Mouse (Mus musculus): ENCODE results near the gene Bpifb4. TPM values are rescaled to one million over a fixed set of nuclear protein-coding genes. Genes with fewer than 3 reads are reported as not detected.

Bpifb4 gene
- polyA plus RNA-seq, 1 experiment from 2014 or later = not detected

DNA sequence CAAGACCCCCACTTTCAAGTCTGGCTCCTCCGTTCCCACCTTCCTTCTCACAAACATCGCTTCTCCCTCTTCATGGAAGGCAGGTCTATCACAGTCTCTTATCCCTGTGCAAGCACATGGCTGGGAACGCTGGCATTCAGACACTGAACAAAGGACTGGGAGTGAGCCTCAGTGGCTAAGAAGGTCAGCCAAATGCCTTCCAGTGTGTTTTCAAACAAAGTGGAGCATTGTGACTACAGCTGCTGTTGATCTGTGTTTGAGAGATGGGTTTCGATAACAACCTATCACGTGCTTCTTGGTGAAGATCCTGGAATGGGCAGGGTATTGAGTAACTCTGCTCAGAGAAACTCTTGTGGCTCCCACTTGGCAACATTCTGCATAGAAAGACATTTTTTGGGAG, 32.2 kb downstream of the Bpifb4 start:
- no peak overlapping the region for H3K27ac ChIP-seq (ENCODE audit: low read depth, low read length)
- H3K9ac ChIP-seq (ENCODE audit: low read depth, low read length) = no peak overlapping the region
- 72% methylated on average over 5 of the region's 5 CpGs for WGBS
- no peak overlapping the region for H3K4me2 ChIP-seq (replicated peaks; ENCODE audit: low read depth, low read length)
- no peak for DNase-seq (ENCODE audit: low spot score)
- no peak overlapping the region for H3K4me3 ChIP-seq (ENCODE audit: low read depth, low read length)
- no peaks in the 10 kb centered on the region for H3K4me1 ChIP-seq (replicated peaks; ENCODE audit: control insufficient read depth, insufficient read depth, low read length)
- no peaks in the 10 kb centered on the region for H3K9me3 ChIP-seq (ENCODE audit: control insufficient read depth, low read length)
- no peak for ATAC-seq (ENCODE audit: low FRiP score)
- no peaks in the 10 kb centered on the region for H3K36me3 ChIP-seq (ENCODE audit: control insufficient read depth, insufficient read depth, low read length)
- no peaks in the 10 kb centered on the region for H3K27me3 ChIP-seq (ENCODE audit: control insufficient read depth, insufficient read depth, low read length)

DNA sequence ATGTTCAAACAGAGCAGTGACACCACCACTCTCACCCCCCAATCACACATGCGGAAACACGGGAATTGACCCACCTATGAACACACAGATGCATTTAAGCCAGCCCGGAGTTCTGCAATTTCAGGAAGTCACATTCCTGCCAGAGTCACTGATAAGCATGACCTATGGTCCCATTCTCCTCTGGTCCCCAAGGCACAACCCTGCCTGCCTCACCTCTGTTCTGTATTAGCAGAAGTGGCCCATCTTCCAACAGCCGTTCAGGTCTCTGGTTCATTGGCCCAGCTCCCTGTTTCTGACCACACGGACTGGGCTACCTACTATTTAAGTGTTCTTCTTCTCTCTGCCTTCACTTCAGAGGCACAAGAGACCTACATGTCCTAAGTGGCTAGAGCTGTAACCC, 36.6 kb downstream of the Bpifb4 start, which contains the start of gene Bpifa6:
Gene Bpifa6, plus strand, starts transcription at position 364 of the 400 bp plus-strand sequence.
- Histone ChIP-seq H3K4me2 (replicated peaks; ENCODE audit: low read depth, low read length) (no peak within 1 kb of the TSS), H3K9me3 (ENCODE audit: control insufficient read depth, low read length) (no peaks in the 10 kb centered on the region), H3K4me1 (replicated peaks; ENCODE audit: control insufficient read depth, insufficient read depth, low read length) (no peaks in the 10 kb centered on the region), H3K27ac (ENCODE audit: low read depth, low read length) (no peak within 1 kb of the TSS), H3K4me3 (ENCODE audit: low read depth, low read length) (no peak within 1 kb of the TSS), H3K9ac (ENCODE audit: low read depth, low read length) (no peak within 1 kb of the TSS), H3K27me3 (ENCODE audit: control insufficient read depth, insufficient read depth, low read length) (no peaks in the 10 kb centered on the region), H3K36me3 (ENCODE audit: control insufficient read depth, insufficient read depth, low read length) (no peaks in the 10 kb centered on the region)
- no peak for DNase-seq (ENCODE audit: low spot score)
- ATAC-seq (ENCODE audit: low FRiP score) = no peak
- WGBS = 78% methylated on average over 5 of the region's 5 CpGs

DNA sequence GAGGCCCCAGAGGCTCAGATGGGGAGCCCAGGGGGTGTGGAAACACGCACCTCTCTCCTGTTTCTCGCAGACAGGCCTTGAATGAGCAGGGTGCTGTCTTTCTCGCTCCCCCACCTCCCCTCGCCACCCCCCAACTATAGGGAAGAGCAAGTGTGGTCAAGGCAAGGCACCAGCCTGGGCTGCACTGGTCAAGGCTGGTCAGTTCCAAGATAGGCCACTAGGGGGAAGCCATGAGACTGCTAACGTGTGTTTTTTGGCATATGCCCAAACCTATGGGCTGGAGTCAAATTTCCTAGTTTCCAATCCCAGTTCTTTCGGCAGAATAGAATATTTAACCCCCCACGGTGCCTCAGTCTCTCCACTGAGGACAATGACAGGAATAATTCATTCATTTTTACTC, 57.8 kb downstream of the Bpifb4 start:
- 4% methylated on average over 7 of the region's 7 CpGs for WGBS
- Histone ChIP-seq H3K27ac (ENCODE audit: low read depth, low read length) (no peak overlapping the region), H3K9me3 (ENCODE audit: control insufficient read depth, low read length) (no peaks in the 10 kb centered on the region), H3K4me1 (replicated peaks; ENCODE audit: control insufficient read depth, insufficient read depth, low read length) (no peaks in the 10 kb centered on the region), H3K4me3 (ENCODE audit: low read depth, low read length) (no peak overlapping the region), H3K9ac (ENCODE audit: low read depth, low read length) (no peak overlapping the region), H3K4me2 (replicated peaks; ENCODE audit: low read depth, low read length) (no peak overlapping the region), H3K27me3 (ENCODE audit: control insufficient read depth, insufficient read depth, low read length) (no peaks in the 10 kb centered on the region), H3K36me3 (ENCODE audit: control insufficient read depth, insufficient read depth, low read length) (no peaks in the 10 kb centered on the region)
- ATAC-seq (ENCODE audit: low FRiP score) = peak; percentile 59; the same call in 1 of the 2 replicates
- DNase-seq (ENCODE audit: low spot score) = peak; percentile 88

DNA sequence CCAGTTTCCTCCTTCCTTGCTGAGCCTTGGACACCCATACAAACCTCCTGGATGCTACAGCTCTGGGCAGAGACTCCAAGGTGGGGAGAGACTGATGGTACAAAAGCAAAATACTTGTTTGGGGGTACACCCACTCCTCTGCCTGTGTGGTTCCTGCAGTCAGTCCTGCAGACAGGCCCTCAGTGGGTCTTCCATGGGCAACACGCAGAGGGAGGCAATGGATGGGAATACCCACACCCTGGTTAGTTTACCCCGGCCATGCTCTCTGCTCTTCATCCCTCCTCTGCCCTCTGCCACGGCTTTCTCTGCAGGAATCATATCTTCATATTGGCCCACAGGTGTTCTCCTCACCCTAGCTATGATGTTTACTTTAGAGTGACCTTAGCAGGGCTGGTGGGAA, 62.5 kb downstream of the Bpifb4 start:
- DNase-seq (ENCODE audit: low spot score) (no peak), ATAC-seq (ENCODE audit: low FRiP score) (no peak)
- Histone ChIP-seq H3K9me3 (ENCODE audit: control insufficient read depth, low read length) (no peaks in the 10 kb centered on the region), H3K4me3 (ENCODE audit: low read depth, low read length) (no peak overlapping the region), H3K9ac (ENCODE audit: low read depth, low read length) (no peak overlapping the region), H3K27me3 (ENCODE audit: control insufficient read depth, insufficient read depth, low read length) (no peaks in the 10 kb centered on the region), H3K4me1 (replicated peaks; ENCODE audit: control insufficient read depth, insufficient read depth, low read length) (no peaks in the 10 kb centered on the region), H3K4me2 (replicated peaks; ENCODE audit: low read depth, low read length) (no peak overlapping the region), H3K36me3 (ENCODE audit: control insufficient read depth, insufficient read depth, low read length) (no peaks in the 10 kb centered on the region), H3K27ac (ENCODE audit: low read depth, low read length) (no peak overlapping the region)
- 83% methylated on average over 3 of the region's 3 CpGs for WGBS

DNA sequence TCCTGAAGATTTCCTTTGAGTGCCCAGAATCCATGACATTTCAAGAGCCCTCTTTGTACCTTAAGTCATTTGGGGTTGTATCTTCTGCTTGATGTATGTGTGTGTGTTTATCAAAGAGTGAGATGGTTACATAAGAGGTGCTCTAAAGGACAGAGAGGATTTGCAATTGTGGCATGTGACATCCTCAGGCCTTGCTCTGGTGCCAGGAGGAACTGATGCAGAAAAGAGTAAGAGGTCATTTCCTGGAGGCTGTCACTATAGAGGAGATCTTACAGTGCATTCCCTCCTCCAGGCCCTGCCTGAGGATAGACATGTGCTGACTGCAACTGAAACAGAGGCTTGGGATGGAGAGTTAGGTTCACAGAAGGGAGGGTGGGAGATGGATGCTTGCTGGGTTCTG, 63.0 kb downstream of the Bpifb4 start:
- Histone ChIP-seq H3K27me3 (ENCODE audit: control insufficient read depth, insufficient read depth, low read length) (no peaks in the 10 kb centered on the region), H3K9me3 (ENCODE audit: control insufficient read depth, low read length) (no peaks in the 10 kb centered on the region), H3K27ac (ENCODE audit: low read depth, low read length) (no peak overlapping the region), H3K4me3 (ENCODE audit: low read depth, low read length) (no peak overlapping the region), H3K4me1 (replicated peaks; ENCODE audit: control insufficient read depth, insufficient read depth, low read length) (no peaks in the 10 kb centered on the region), H3K4me2 (replicated peaks; ENCODE audit: low read depth, low read length) (no peak overlapping the region), H3K36me3 (ENCODE audit: control insufficient read depth, insufficient read depth, low read length) (no peaks in the 10 kb centered on the region), H3K9ac (ENCODE audit: low read depth, low read length) (no peak overlapping the region)
- ATAC-seq (ENCODE audit: low FRiP score) (no peak), DNase-seq (ENCODE audit: low spot score) (no peak)

DNA sequence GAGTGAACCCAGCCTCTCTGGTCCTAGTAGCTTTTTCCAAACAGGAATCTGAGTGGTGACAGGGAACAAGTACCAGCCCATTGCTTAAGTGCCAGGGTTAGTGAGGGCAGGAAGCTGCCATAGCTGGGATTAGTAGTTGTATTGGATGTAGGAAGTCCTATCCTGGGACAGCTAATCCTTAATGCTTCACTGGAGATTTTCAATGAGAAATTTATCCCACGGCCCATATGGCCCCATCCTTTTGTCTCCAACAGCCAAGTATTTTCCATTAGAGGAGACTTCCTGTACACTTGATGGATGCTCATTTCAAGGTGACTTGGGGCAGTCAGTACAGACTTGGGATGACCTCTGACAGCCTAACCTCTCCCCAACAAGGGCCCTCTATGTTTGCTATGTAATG, 66.4 kb downstream of the Bpifb4 start:
- no peaks in the 10 kb centered on the region for H3K4me1 ChIP-seq (replicated peaks; ENCODE audit: control insufficient read depth, insufficient read depth, low read length)
- no peak overlapping the region for H3K9ac ChIP-seq (ENCODE audit: low read depth, low read length)
- no peak overlapping the region for H3K4me3 ChIP-seq (ENCODE audit: low read depth, low read length)
- DNase-seq (ENCODE audit: low spot score) = no peak
- no peaks in the 10 kb centered on the region for H3K36me3 ChIP-seq (ENCODE audit: control insufficient read depth, insufficient read depth, low read length)
- H3K4me2 ChIP-seq (replicated peaks; ENCODE audit: low read depth, low read length) = no peak overlapping the region
- no peak for ATAC-seq (ENCODE audit: low FRiP score)
- no peaks in the 10 kb centered on the region for H3K27me3 ChIP-seq (ENCODE audit: control insufficient read depth, insufficient read depth, low read length)
- no peaks in the 10 kb centered on the region for H3K9me3 ChIP-seq (ENCODE audit: control insufficient read depth, low read length)
- H3K27ac ChIP-seq (ENCODE audit: low read depth, low read length) = no peak overlapping the region
- 71% methylated on average over 1 of the region's 1 CpGs for WGBS

DNA sequence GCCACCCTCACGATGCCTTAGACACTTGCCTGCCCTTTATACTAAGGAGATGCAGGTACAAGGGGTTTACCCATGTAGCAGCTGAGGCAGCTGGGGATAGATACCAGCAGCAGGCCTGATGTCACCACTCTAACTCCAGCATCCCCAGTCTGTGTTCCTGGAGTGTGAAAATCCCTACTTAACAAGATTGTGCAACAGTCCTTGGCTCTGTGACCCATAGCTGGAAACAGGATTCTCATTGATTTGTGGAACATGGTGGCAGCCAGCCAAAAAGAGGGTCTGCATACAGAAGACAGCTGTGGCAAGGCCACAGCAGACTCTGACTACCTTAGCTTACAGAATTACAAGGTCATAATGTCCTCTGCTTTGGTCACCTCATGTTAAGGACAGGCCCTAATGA, 67.1 kb downstream of the Bpifb4 start:
- Histone ChIP-seq H3K9ac (ENCODE audit: low read depth, low read length) (no peak overlapping the region), H3K27me3 (ENCODE audit: control insufficient read depth, insufficient read depth, low read length) (no peaks in the 10 kb centered on the region), H3K9me3 (ENCODE audit: control insufficient read depth, low read length) (no peaks in the 10 kb centered on the region), H3K4me2 (replicated peaks; ENCODE audit: low read depth, low read length) (no peak overlapping the region), H3K27ac (ENCODE audit: low read depth, low read length) (no peak overlapping the region), H3K4me3 (ENCODE audit: low read depth, low read length) (no peak overlapping the region), H3K36me3 (ENCODE audit: control insufficient read depth, insufficient read depth, low read length) (no peaks in the 10 kb centered on the region), H3K4me1 (replicated peaks; ENCODE audit: control insufficient read depth, insufficient read depth, low read length) (no peaks in the 10 kb centered on the region)
- 83% methylated on average over 1 of the region's 1 CpGs for WGBS
- DNase-seq (ENCODE audit: low spot score) (no peak), ATAC-seq (ENCODE audit: low FRiP score) (no peak)

DNA sequence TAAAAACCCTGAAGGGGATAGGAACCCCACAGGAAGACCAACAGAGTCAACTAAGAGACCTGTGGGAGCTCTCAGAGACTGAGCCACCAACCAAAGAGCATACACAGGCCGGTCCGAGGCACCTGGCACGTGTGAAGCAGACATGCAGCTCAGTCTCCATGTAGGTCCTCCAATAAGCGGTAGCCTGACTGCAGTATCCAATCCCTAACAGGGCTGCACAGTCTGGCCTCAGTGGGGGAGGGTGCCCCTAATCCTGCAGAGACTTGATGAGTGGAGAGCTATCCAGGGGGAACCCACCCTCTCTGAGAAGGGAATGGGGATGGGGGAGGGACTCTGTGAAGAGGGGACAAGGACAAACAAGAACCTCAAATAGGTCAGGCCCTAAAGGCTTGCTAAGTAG, 67.7 kb downstream of the Bpifb4 start:
- Histone ChIP-seq H3K27me3 (ENCODE audit: control insufficient read depth, insufficient read depth, low read length) (no peaks in the 10 kb centered on the region), H3K9me3 (ENCODE audit: control insufficient read depth, low read length) (no peaks in the 10 kb centered on the region), H3K27ac (ENCODE audit: low read depth, low read length) (no peak overlapping the region), H3K4me1 (replicated peaks; ENCODE audit: control insufficient read depth, insufficient read depth, low read length) (no peaks in the 10 kb centered on the region), H3K9ac (ENCODE audit: low read depth, low read length) (no peak overlapping the region), H3K4me3 (ENCODE audit: low read depth, low read length) (no peak overlapping the region), H3K36me3 (ENCODE audit: control insufficient read depth, insufficient read depth, low read length) (no peaks in the 10 kb centered on the region), H3K4me2 (replicated peaks; ENCODE audit: low read depth, low read length) (no peak overlapping the region)
- DNase-seq (ENCODE audit: low spot score) (no peak), ATAC-seq (ENCODE audit: low FRiP score) (no peak)
- WGBS = 78% methylated on average over 4 of the region's 4 CpGs

DNA sequence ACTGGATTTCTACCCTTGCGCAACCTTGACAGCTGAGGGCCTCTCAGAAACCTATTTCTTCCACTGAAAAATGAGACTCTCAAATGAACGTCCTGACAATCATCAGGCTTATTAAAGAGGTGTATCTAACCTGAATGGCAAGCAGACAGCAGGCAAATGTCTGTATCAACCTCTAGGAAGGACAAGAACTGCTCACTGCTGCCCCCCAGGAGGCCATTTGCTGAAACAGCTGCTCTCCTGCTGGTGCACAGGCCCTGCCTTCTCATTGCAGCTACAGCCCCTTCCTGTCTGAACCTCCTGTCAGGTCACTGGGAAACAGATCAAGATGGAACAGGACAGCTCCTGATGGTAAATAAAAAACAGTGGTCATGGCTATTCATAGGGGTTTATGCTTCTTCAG, 68.3 kb downstream of the Bpifb4 start:
- WGBS = 85% methylated on average over 2 of the region's 2 CpGs
- peak; percentile 4 for DNase-seq (ENCODE audit: low spot score)
- Histone ChIP-seq H3K4me3 (ENCODE audit: low read depth, low read length) (no peak overlapping the region), H3K4me2 (replicated peaks; ENCODE audit: low read depth, low read length) (no peak overlapping the region), H3K27me3 (ENCODE audit: control insufficient read depth, insufficient read depth, low read length) (no peaks in the 10 kb centered on the region), H3K9ac (ENCODE audit: low read depth, low read length) (no peak overlapping the region), H3K9me3 (ENCODE audit: control insufficient read depth, low read length) (no peaks in the 10 kb centered on the region), H3K27ac (ENCODE audit: low read depth, low read length) (no peak overlapping the region), H3K36me3 (ENCODE audit: control insufficient read depth, insufficient read depth, low read length) (no peaks in the 10 kb centered on the region), H3K4me1 (replicated peaks; ENCODE audit: control insufficient read depth, insufficient read depth, low read length) (no peaks in the 10 kb centered on the region)
- ATAC-seq (ENCODE audit: low FRiP score) = no peak
